Mouse (Mus musculus) G1E (cell line): ENCODE data around the gene Znrf1.
A peak's percentile ranks its signal among the peaks of the same experiment; 100 is the strongest.

Experiments used
- CTCF ChIP-seq: IDR thresholded peaks from 2 replicates; pipeline ENCODE4 v1.5.1; 2012; ENCODE audit warnings: low read depth, low read length, inconsistent platforms, mixed read lengths
- TAL1 ChIP-seq: conservative IDR thresholded peaks from 2 replicates; pipeline ENCODE4 v1.6.1; 2012; ENCODE audit warnings: low read depth, low read length, inconsistent platforms, mixed read lengths

- no peak for TF ChIP-seq CTCF
- 0 out of 2 replicates have a peak, but pooled peaks have one; percentile 7 for TF ChIP-seq TAL1
These were observed 109.8 kb downstream of the Znrf1 start for GRCm38 (mm10) chr8:111645715-111646114.
